Mouse (Mus musculus) liver, postnatal 0 days (tissue): ENCODE measurements around the gene Mcidas. TPM values are rescaled to one million over a fixed set of nuclear protein-coding genes. Genes with fewer than 3 reads are reported as not detected.
A peak's percentile ranks its signal among the peaks of the same experiment; 100 is the strongest.

ENCODE experiments used
- ATAC-seq: fragments of 200-750 bp; cut with Nextera tagmentation; 2 replicates; pipeline ENCODE4 v1.8.0; 2017; ENCODE audit warnings: mild to moderate bottlenecking, moderate library complexity
- DNase-seq: peaks from one replicate; pipeline ENCODE4 v3.0.0-alpha.2; 2016
- H3K27ac ChIP-seq: fragments of 300-500 bp; sonication (generic); 2 replicates; pipeline ENCODE4 v1.5.1; 2014; ENCODE audit warnings: antibody characterized with exemption, moderate library complexity, mild to moderate bottlenecking, low read depth
- H3K27me3 ChIP-seq: fragments of 300-500 bp; sonication (generic); 2 replicates; pipeline ENCODE4 v1.6.1; 2014; ENCODE audit warnings: low read length, control low read depth, mixed read lengths; ENCODE audit not compliant: insufficient read depth
- H3K36me3 ChIP-seq: fragments of 300-500 bp; sonication (generic); replicated peaks from 2 replicates; pipeline ENCODE4 v1.6.1; 2014; ENCODE audit warnings: mild to moderate bottlenecking, control low read depth, low read length, moderate library complexity, mixed read lengths; ENCODE audit not compliant: insufficient read depth
- H3K4me1 ChIP-seq: fragments of 300-500 bp; sonication (generic); 2 replicates; pipeline ENCODE4 v1.6.1; 2014; ENCODE audit warnings: antibody characterized with exemption, mild to moderate bottlenecking, control low read depth; ENCODE audit not compliant: insufficient read depth
- H3K4me2 ChIP-seq: fragments of 300-500 bp; sonication (generic); 2 replicates; pipeline ENCODE4 v1.6.1; 2014; ENCODE audit warnings: low read depth, mild to moderate bottlenecking, low read length, moderate library complexity, mixed read lengths
- H3K4me3 ChIP-seq: fragments of 300-500 bp; sonication (generic); 2 replicates; pipeline ENCODE4 v1.5.1; 2014; ENCODE audit warnings: low read depth, low read length
- H3K9ac ChIP-seq: fragments of 300-500 bp; sonication (generic); replicated peaks from 2 replicates; pipeline ENCODE4 v1.6.1; 2014; ENCODE audit warnings: mild to moderate bottlenecking, moderate library complexity
- H3K9me3 ChIP-seq: fragments of 300-500 bp; sonication (generic); 2 replicates; pipeline ENCODE4 v1.6.1; 2016; ENCODE audit warnings: mild to moderate bottlenecking, control low read depth, low read length, mixed read lengths
- CTCF ChIP-seq: sonication (generic); IDR thresholded peaks from 2 replicates; pipeline ENCODE4 v1.5.1; 2016; ENCODE audit warnings: antibody characterized with exemption, low read depth
- EP300 ChIP-seq: IDR thresholded peaks from 2 replicates; pipeline ENCODE4 v1.6.1; 2016; ENCODE audit warnings: antibody characterized with exemption, low read depth, mild to moderate bottlenecking
- WGBS: fragments of 180-500 bp; shearing (Covaris S2); extraction: QIAGEN DNeasy Blood & Tissue Kit; methylation state at CpG from one replicate; pipeline ENCODE4 v1.1.7; 2014; ENCODE audit not compliant: insufficient replicate concordance; 5-methylcytosine and 5-hydroxymethylcytosine counted together
- polyA plus RNA-seq: library from polyadenylated mRNA; unstranded; fragments of >200 nt; fragmentation: Nextera tagmentation; extraction: Ambion mirVana; gene quantifications from 2 replicates; pipeline ENCODE4 v1.2.1, GENCODE M21; 2015

The Mcidas gene
- polyA plus RNA-seq, 1 experiment from 2014 or later, result not detected

- Histone ChIP-seq H3K4me1 (peaks cover 20% of the 10 kb centered on the region), H3K36me3 (no peaks in the 10 kb centered on the region), H3K4me2 (peak overlapping the region; percentile 86), H3K27me3 (peaks cover 87% of the 10 kb centered on the region), H3K27ac (no peak overlapping the region), H3K9ac (no peak overlapping the region), H3K4me3 (peak overlapping the region; percentile 58), H3K9me3 (no peaks in the 10 kb centered on the region)
- TF ChIP-seq EP300 (no peak), CTCF (no peak)
- DNase-seq, result no peak
- 3% methylated on average over 23 of the region's 23 CpGs for WGBS
- ATAC-seq, result no peak
Measured at GRCm38 (mm10) chr13:112989541-112989940, 4.1 kb upstream of the Mcidas start.

GRCm38 (mm10) chr13:112990346-112990745 lies 3.3 kb upstream of the Mcidas start:
- H3K4me1 ChIP-seq, result peaks cover 20% of the 10 kb centered on the region
- peaks cover 92% of the 10 kb centered on the region for H3K27me3 ChIP-seq
- no peaks in the 10 kb centered on the region for H3K9me3 ChIP-seq
- no peaks in the 10 kb centered on the region for H3K36me3 ChIP-seq
- H3K27ac ChIP-seq, result no peak overlapping the region
- TF ChIP-seq EP300, result peak; percentile 9; the same call in 1 of the 2 replicates
- TF ChIP-seq CTCF, result no peak
- H3K4me3 ChIP-seq, result 0 out of 2 replicates have a peak overlapping the region, but pooled peaks have one; percentile 58
- ATAC-seq (no peak), DNase-seq (peak; percentile 41)
- no peak overlapping the region for H3K9ac ChIP-seq
- H3K4me2 ChIP-seq, result peak overlapping the region; percentile 86
- 9% methylated on average over 4 of the region's 4 CpGs for WGBS

GRCm38 (mm10) chr13:112994191-112994590 lies 546 bp downstream of the Mcidas start:
- 3% methylated on average over 25 of the region's 25 CpGs for WGBS
- TF ChIP-seq CTCF (peak; percentile 82), EP300 (no peak)
- H3K9ac ChIP-seq, result no peak overlapping the region
- H3K9me3 ChIP-seq, result no peaks in the 10 kb centered on the region
- no peak overlapping the region for H3K27ac ChIP-seq
- H3K27me3 ChIP-seq, result peaks cover 91% of the 10 kb centered on the region
- H3K36me3 ChIP-seq, result no peaks in the 10 kb centered on the region
- H3K4me2 ChIP-seq, result peak overlapping the region; percentile 69
- DNase-seq (peak; percentile 77), ATAC-seq (peak; percentile 73)
- H3K4me3 ChIP-seq, result peak overlapping the region; percentile 41
- peaks cover 16% of the 10 kb centered on the region for H3K4me1 ChIP-seq

GRCm38 (mm10) chr13:112996407-112996806 lies 2.8 kb downstream of the Mcidas start:
- H3K27me3 ChIP-seq, result peaks cover 89% of the 10 kb centered on the region

GRCm38 (mm10) chr13:112997369-112997768 lies 3.7 kb downstream of the Mcidas start:
- Histone ChIP-seq H3K9me3 (no peaks in the 10 kb centered on the region), H3K27ac (no peak overlapping the region), H3K27me3 (peaks cover 85% of the 10 kb centered on the region), H3K9ac (no peak overlapping the region), H3K36me3 (no peaks in the 10 kb centered on the region), H3K4me2 (no peak overlapping the region), H3K4me3 (no peak overlapping the region), H3K4me1 (peaks cover 12% of the 10 kb centered on the region)
- no peak for DNase-seq
- TF ChIP-seq CTCF, result no peak
- no peak for TF ChIP-seq EP300
- ATAC-seq, result no peak
- WGBS, result 67% methylated on average over 6 of the region's 6 CpGs

More at GRCm38 (mm10) chr13:112996407-112996806, 2.8 kb downstream of the Mcidas start:
- Histone ChIP-seq H3K9ac (no peak overlapping the region), H3K4me2 (no peak overlapping the region), H3K27ac (no peak overlapping the region), H3K36me3 (no peaks in the 10 kb centered on the region), H3K4me1 (peaks cover 12% of the 10 kb centered on the region), H3K4me3 (no peak overlapping the region), H3K9me3 (no peaks in the 10 kb centered on the region)
- DNase-seq, result no peak
- ATAC-seq, result no peak
- 50% methylated on average over 4 of the region's 4 CpGs for WGBS
- no peak for TF ChIP-seq EP300
- TF ChIP-seq CTCF, result no peak

GRCm38 (mm10) chr13:112998427-112999201 lies 5.0 kb downstream of the Mcidas start:
- Histone ChIP-seq H3K4me3 (peak overlapping the region; percentile 29), H3K27ac (no peak overlapping the region), H3K9me3 (no peaks in the 10 kb centered on the region), H3K9ac (no peak overlapping the region), H3K36me3 (no peaks in the 10 kb centered on the region), H3K4me1 (peaks cover 9% of the 10 kb centered on the region), H3K4me2 (peak overlapping the region; percentile 57), H3K27me3 (peaks cover 74% of the 10 kb centered on the region)
- ATAC-seq, result no peak
- TF ChIP-seq CTCF (no peak), EP300 (no peak)
- 2% methylated on average over 46 of the region's 46 CpGs for WGBS
- no peak for DNase-seq
